Mouse (Mus musculus) right cerebral cortex, postnatal 4 days (tissue): Measurements from ENCODE around the gene Sde2.

Experiments used
- DNase-seq: peaks from one replicate; pipeline ENCODE4 v3.0.0-alpha.2; 2022

The Sde2 gene

DNA sequence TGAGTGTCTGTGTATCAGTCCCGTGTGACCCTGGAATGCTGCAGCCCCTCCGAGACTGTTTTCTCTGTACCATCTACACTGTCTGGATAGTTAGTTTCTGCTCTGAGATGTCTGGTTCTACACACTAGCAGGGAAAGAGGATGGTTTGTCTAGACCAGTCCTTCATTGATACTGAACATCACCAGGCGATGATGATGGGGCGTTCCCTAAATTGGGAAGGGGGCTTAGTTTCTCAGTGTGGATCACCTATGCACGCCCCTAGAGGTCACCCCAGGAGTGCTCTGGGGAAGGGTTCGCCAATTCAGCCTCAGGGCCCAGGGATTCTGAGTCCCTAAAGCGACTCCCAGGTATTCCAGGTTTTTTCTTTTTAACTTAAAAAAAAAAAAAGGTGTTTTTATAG, 38.2 kb downstream of the Sde2 start:
- DNase-seq, result no peak

DNA sequence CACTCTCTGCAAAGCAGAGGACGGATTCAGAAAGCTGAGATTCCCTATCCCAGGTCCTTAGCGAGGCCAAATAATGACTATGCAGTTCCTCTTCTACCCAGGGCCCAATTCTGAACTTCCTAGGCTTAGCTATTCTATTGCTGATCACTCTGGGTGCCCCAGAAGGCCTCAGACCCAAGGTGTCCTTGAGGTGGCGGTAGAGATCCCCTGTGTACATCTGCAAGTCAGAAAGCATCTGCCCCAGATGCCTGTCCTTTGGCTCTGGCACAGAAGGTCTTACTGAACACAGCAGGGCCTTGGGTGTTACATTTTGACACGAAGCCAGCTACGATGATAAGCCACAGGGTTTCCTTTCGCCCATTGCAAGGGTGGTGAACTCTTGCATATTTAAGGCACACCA, 38.9 kb downstream of the Sde2 start:
- DNase-seq, result no peak

DNA sequence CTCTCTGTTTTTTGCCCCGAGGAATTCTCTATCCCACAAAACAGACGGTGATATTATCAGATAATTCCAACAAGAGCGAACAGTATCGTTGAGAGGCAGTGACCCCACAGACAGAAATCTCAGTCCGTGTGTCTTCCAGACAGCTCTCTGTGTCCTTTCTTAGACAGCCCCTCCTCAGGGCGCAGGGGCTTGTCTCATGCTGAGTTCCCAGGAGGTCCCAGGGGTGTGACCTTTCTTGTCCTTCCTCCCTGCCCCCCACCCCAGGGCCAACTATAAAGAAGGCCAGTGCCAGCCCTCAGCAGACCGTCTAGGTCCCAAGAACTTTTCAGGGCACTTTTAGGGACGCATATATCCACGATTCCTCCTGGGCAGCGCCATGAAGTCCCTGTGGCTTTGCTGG, 41.9 kb downstream of the Sde2 start, which contains the start of gene Lefty2:
TSS of gene Lefty2 (plus strand) at position 301 of the 400 bp plus-strand sequence.
- no peak for DNase-seq

DNA sequence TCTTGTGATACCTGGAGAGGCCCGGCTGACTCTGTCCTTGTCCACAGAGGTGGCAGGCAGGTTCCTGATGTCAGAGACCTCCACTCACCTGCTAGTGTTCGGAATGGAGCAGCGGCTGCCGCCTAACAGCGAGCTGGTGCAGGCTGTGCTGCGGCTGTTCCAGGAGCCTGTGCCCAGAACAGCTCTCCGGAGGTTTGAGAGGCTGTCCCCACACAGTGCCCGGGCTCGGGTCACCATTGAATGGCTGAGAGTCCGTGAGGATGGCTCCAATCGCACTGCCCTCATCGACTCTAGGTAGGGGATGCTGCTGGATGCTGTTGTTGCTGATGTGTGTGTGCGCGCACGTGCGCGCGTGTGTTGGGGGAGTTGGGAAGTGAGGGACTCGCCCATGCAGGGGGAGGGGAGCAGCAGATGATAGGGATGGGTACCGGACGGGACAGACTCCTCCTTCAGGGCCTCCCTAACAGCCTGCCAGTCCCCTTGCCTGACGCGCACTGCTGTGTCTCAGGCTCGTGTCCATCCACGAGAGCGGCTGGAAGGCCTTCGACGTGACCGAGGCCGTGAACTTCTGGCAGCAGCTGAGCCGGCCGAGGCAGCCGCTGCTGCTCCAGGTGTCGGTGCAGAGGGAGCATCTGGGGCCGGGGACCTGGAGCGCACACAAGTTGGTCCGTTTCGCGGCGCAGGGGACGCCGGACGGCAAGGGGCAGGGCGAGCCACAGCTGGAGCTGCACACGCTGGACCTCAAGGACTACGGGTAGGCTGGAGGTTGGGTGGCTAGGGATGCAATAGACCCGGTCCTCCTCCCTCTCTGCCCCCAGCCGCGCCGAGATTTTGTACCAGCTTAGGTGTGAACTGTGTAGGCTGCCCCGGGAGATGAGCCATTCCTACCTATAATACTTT, 43.4 kb downstream of the Sde2 start:
- DNase-seq, result peak; percentile 34

DNA sequence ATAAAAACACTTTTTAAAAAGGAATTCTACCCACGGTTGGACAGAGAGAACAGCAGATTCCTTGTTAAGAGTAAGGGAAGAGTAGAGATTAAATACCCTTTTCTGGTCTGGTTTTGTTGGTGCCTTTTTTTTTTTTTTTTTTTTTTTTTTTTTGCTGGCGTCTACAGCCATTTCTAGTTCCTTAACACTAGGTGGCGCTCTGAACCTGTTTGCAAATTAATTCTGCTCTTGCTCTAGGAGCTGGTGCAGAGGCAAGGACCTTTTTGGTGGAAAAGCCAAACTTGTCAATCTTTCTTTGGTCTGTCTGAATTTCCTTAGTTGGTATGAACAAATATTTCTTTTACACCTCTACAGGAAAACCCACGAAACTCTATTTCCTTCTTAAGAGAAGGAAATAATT, 50.2 kb downstream of the Sde2 start:
- DNase-seq, result no peak

DNA sequence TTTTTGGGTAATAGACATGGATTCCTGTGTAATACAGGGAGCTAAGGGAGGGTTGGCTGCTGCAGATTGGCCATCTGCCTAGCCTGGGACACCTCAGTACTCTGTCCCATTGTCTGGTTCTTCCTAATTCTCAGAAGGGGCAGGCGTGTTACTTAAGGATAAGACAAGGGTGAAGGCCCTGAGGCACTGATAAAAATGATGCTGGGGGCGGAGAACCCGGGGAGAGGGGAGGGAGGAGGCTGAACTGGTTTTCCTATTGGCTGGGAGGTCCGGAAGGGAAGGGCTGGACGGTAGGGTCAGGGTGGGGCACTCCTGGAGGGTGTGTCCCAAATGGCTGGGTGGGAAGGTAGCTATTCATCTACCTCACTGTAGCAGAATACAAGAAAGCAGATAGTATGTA, 52.0 kb downstream of the Sde2 start:
- no peak for DNase-seq

DNA sequence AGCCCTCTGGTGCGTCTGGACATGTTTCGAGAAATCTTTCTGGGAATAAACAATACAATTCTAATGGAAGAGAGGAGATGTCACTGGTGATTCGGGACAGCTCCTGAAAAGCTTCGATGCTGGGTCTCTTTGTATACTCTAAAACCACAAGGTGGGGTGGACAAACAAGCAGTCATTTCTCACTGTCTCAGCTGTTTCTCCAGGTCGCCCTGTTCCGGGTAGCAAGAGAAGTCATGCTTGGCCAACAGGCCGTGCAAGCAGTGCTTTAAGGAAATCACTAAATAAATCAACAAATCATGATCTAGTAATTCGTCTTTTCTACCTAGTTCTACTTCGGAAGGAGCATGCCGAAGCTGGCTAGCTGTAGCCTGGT, 52.7 kb downstream of the Sde2 start:
- no peak for DNase-seq

DNA sequence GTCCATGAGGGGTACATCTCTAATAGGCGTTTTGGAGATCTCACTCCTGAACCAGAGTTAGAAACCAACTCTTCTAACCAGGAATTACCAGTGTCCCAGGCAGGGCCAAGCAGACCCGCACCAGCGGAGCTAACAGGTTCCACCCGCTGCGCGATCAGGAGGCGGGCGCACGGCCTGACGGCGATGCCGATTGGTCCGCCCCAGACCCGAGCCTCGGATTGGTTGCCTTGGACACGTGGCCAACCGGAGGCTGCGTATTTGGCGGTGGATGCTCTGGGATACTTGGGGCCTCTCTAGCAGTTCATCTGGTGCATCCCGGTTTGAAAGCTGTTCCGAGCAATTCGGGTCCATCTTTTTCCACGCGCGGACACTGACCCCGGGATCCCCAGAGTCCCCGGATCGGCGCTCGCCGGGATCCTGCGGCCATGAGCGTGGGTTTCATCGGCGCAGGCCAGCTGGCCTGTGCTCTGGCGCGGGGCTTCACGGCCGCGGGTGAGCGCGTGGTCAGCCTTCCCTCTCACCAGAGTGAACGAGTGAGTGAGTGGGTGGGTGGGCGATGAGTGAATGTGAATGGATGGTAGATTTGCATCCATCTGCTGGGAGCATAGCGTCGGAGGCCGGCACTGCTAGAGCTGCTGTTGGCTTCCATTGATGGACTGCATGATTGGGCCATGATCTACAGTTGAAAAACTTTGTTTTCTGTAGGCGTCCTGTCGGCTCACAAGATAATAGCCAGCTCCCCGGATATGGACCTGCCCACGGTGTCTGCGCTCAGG, 53.3 kb downstream of the Sde2 start, which contains the start of gene Pycr2:
TSS of gene Pycr2 (plus strand) at position 255 of the 776 bp plus-strand sequence.
- DNase-seq, result peak; percentile 93

DNA sequence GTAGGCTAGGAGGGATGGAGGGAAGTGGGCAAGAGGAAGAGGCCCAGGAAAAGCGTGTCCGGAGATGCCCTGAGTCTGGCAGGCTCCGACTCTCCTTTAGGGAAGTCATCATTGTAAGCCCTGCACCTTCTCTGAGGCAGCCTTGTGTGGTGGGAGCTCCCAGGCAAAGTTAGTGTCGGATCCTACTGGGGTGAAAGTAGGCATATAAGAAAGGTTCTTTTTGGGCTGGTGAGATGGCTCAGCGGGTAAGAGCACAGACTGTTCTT, 53.8 kb downstream of the Sde2 start:
- DNase-seq, result no peak

DNA sequence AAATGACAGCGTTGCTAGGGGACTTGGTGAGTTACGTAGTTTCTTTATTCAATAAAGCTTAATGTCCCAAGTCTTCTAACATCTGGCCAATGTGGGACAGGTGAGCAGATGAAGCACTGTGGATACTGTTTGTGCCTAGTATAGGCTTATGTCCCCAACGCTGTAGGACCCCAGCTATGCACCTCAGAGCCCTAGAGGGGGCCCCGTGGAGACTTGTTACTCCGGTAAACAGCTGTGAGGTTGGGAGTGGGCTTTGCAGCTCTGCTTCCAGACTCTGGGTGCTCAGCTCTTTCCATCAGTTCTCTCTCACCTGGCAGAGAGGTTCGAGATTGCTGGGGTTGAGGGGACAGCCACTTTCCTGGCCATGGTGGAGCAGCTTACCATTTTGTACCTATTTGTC, 54.4 kb downstream of the Sde2 start:
- no peak for DNase-seq

DNA sequence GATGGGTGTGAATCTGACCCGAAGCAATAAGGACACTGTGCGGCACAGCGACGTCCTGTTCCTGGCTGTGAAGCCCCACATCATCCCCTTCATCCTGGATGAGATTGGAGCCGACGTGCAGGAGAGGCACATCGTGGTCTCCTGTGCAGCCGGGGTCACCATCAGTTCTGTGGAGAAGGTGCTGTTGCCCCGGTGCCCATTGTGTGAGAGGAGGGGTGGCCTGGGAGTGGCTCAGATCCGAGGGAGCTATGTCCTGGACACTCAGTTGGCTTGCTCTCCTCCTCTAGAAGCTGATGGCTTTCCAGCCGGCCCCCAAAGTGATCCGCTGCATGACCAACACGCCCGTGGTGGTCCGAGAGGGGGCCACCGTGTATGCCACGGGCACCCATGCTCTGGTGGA, 54.9 kb downstream of the Sde2 start:
- DNase-seq, result no peak

DNA sequence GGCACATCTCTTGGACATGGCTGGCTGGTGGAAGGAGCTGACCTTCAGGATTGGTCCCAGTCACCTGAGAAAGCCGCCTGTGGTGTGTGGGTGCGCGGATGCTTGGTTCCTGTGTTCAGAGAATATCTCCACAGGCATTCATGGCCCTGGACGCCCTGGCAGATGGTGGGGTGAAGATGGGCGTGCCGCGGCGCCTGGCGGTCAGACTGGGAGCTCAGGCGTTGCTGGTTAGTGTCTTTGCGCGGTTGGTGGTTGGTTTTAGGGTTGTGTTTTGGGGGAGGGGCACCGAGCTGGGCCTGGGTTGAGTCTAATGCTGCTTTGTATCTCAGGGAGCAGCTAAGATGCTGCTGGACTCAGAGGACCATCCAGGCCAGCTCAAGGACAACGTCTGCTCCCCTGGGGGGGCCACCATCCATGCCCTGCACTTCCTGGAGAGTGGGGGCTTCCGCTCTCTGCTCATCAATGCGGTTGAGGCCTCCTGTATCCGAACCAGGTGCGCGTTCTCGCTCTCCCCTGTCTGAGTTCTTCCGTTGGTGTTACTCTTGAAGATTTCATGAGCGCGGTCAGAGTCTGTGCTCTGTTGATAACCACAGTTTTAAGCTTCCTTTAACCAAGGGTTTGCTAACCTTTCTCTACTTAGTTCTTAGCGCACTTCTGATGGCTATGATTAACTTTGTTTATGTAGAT, 55.7 kb downstream of the Sde2 start:
- no peak for DNase-seq

DNA sequence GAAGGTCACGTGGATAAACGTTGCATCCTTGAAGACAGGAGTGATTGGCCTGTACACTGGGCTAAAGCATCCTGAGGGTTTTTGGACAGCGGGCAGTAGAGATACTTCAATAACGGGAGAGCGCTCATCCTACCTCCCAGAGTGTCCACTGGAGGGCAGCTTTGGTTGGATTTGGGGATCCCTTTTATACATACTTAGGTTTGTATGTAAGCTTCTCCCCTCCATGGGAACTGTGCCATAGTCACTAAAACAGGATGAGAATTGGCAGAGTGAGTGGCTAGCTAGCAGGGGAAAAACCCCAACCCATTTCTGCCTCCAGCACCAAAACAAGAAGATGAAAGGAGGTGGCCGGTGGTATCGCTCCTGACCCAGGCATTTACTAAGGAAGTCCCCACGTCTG, 60.2 kb downstream of the Sde2 start:
- DNase-seq, result no peak

DNA sequence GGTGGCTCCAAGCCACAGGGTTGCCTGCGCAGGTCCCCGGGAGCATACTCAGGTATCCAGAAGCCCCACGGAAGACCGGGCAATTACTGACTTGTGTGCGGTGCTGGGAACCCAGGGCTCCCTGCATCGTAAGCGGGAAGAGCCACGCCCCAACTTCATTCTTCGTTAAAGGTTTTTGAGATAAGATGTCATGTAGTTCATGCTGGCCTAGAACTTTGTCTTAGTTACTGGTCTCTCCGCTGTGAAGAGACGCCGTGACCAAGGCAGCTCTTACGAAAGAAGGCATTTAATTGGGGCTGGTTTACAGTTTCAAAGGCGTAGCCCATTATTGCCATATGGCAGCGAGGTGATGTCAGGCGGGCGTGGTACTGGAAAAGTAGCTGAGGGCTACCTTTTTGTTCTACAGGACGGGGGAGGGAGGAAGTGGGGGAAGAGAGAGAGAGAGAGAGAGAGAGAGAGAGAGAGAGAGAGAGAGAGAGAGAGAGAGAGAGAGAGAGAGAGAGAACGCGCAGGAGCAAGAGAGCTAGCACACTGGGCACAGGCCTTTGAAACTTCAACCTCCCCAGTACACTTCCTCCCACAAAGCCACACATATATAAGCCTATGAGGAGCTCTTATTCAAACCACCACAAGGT, 60.8 kb downstream of the Sde2 start:
- DNase-seq, result no peak

DNA sequence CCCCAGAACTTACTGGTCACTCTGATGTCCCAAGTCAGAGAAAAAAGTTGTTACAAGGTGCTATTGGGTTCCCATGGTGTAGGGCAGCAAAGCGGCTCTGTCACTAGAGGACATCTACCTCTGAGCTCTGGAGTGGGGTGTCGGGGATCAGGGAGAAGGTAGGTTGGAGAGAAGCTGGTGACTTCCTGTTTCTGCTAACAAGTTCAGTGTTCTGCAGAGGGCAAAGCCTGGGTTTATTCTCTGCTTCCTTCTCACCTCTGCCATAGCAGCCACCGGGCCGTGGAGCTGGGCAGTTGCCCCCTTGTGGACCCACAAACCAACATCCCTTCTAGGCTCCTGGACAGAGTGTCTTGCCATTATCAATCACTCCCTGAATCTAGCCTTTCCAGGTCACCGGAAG, 61.9 kb downstream of the Sde2 start:
- no peak for DNase-seq

DNA sequence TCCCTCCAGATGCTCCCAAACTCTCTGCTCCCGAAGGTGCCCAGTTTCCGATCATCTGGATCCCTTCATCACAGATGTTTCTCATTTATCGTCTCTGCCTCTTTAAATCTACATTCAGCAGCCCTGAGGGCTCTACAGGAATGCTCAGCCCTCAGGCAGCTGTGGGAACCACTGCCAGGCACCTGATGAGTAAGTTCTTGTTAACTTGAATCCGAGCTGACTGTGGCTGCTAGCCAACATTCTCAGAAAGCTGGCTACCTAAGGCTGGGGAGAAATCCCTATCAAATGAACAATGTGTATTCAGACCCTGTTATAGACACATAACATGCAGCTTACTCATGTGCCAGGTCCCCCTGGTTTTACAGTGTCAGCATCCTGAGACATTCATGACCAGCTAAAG, 62.9 kb downstream of the Sde2 start:
- DNase-seq, result no peak

DNA sequence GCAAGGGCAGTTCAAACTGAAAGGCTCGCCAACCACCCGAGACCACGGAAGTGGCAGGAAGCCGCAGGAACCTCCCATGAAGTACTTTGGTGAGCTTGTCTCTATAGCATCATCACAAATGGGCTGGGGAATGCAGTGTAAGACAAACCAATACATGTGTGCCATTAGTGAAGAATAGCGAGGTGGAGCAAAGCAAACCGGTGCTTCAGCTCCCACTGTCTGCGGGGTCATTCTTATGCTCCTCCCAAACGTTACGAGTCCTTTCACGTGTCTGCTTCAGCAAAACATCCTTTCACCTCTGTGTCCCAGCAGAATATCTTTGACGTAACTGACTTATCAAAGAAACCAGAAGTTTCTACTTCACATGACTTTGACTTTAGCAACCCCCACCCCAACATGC, 65.5 kb downstream of the Sde2 start:
- DNase-seq, result no peak

DNA sequence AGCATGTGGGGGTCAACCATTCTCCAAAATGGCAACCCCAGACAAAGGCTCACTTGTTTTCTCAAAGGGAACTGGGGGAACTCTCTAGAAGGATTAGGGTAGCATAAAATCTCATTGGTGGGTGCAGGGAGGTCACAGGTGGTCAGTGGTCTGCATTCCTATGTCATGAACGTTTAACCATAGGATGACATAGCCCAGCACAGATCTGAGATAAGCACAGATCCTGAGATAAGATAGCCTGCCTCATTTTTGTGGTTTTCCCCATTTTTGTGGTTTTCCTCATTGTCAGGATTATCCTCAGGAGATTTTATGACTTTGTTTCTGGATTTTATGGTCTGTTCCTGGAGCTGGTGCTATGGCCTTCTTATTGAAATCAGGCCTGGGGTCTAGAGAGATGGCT, 66.1 kb downstream of the Sde2 start:
- DNase-seq, result no peak
